Mouse (Mus musculus) urinary bladder, postnatal 10 days (tissue): ENCODE results near the gene Bcl2.

Source experiments
- DNase-seq: peaks from one replicate; pipeline ENCODE4 v3.0.0; 2022; ENCODE audit warnings: low spot score

The Bcl2 gene

DNA sequence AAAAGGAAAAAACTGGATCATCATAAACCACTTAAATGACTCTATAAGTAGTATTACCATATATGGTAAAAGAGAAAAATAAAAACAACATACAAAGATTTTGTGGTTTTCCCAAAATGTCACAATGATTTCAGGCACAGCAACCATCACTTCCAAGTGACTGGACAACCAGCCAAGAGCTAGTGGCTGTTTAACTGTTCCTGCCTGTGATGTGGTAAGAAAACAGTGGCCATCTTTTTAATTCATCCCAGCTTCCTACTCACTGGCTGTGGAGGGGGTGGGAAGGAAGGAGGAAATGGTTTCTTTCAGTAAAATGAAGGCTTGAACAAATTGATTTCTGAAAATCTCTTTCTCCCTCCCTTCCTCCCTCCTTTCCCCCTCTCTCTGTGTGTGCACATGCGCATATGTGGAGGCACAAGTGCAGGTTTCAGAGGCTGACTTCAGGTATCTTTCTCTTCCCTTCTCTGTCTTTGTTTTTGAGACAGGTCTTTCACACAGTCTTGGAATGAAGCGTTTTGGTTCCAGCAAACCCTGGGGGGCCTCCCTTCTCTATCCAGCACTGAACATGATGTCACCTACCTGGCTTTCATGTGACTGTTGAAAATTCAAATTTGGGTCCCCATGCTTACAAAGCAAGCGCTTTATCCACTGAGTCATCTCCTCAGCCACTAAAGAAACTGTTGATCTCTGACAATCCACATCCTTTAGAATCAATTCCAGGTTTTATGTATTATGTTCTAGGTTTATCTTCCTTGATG is 93.7 kb downstream of the Bcl2 start:
- no peak for DNase-seq

DNA sequence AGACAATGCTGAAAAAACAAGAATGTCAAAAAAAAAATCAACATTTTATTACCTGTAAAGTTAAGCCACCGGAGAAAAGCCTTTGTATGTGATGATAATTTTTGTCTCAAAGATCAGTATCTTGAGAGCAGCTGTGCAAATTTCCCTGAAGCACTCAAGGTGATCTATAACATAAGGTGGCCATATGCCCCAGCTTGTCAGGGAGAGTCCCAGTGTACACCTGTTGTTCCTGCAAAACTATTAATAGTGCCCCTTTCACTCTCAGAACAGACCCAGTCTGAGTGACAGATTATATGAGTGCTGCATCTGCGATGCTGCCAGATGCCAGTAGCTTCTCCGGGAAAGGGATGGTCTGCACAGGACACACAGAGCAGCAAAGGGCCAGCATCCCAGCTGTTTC is 95.3 kb downstream of the Bcl2 start:
- DNase-seq: no peak

GRCm38 (mm10) chr1:106616955-106617354 is 97.1 kb downstream of the Bcl2 start:
- no peak for DNase-seq

GRCm38 (mm10) chr1:106613371-106613770 is 100.7 kb downstream of the Bcl2 start:
- no peak for DNase-seq

- DNase-seq: no peak
Observed at GRCm38 (mm10) chr1:106612166-106613031, 101.7 kb downstream of the Bcl2 start.

- DNase-seq: no peak
Observed at GRCm38 (mm10) chr1:106611246-106611645, 102.8 kb downstream of the Bcl2 start.

DNA sequence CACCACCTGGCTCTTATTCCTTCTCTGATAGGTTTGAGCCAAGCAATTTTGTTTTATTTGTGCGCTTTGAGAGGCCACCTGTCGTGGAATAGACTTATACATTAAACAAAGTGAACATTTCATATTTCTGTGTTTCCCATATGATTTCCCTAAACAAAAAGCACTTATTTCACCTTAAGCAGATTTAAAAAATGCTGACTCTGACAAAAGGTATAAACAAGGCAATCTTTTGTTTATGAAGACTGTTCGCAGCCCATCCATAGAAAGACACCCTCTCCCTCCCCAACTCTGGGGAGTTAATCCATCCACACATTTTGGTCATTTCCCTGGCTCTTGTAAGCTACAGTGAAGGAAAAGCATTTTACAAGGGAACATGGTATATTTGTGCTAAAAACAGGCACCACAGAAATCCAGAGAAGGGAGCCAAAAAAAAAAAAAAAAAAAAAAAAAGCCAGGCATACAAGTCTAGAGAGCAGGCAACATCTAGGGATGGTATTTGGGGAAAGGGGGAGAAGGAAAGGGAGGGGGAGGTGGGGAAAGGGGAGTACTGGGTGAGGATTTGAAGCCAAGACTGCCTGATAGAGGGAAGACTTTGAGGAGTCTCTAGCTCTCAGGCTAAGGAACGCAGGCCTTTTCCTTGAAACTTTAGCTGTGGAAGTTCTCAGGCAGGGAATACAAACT is 105.8 kb downstream of the Bcl2 start:
- DNase-seq: no peak

DNA sequence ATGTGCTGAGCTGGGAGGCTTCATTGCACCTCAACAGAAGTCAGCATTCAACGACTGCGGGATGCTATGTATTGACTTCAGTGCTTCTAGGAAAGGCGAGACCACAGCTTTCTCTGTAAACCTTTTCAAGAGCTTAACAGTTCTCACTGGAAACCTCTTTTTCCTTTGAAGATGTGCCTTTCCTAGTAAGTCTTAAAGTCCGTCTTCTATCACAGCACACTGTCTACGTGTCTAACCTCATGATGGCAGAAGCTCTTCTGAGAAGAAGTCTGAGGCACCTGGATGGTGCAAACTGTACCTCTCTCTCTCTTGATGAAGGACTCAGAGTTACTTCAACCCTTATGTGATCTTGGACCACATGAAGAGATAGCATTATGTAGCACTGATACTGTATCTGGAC is 107.1 kb downstream of the Bcl2 start:
- no peak for DNase-seq

- DNase-seq: no peak
Observed at GRCm38 (mm10) chr1:106603406-106603805, 110.7 kb downstream of the Bcl2 start.

DNA sequence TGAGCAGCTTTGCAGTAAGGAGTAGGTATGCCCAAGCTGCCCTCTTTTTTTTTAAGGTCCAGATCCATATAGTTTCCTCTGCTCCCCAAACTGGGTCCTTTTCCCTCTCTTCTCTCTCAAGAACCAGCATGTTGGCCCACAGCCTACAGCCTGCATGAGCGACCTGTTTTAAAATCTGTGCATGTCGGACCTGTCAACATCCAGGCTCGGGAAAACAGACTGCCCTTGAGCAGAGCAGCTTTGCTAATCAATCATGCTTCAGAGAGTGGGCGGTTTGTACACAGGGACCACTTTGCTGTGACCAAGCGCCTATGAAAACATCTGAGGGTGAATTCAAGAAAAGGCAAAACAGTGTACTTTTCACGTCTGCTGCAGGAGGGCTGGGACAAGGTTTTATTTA is 111.1 kb downstream of the Bcl2 start:
- DNase-seq: no peak

DNA sequence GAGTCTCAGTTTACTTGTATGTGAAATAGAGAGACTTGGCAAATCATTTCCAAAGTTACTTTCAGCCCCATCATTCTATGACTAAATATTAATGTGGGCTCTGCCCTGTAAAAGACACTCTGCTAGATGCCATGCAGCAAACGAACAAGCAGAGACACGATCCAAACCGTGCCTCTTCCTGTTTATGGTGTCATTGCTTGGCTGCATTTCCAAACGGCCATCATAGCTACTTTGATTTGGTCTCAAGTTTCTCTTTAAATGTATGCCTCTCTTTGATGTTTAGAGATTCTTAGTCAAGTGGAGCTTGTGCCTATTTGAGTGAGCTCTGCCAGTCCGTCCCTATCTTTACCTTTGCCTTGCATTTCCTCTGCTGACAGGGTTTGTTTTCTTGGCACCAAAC is 111.5 kb downstream of the Bcl2 start:
- no peak for DNase-seq

DNA sequence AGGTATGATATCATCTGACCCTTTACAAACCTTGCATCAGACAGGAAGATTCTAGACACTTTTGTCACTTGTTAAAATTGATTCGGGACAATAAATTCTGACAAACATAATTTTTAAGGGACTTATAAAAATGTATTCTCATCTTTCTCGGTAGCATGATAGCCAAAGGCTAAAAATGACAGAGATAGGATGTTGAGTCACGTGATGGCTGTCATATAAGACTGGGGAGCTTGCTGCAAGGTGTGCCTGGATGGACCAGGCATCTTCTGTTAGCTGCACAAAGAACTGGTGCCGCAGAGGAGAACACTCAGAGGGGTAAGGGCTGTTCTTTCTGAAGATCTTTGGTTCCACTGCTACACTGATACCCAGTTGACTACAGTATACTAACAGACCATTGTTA is 112.8 kb downstream of the Bcl2 start:
- DNase-seq: no peak

DNA sequence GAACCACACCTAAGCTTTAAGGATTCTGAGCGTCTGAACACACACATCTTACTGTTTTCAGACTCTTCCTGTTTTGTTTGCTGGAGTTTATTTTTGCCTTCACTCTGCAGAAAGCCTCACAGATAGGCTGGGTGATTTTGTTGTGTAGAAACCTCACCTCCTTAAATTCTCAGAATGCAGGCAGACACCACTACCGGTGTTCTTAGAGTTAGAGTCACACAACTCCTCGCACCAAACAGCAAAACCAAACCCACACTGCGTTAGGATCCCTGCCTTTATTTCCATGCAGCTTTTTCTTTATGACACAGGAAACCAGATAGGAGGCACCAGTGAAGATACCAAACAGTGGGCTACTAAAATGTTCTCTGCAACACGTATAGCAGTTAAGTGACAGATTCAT is 113.2 kb downstream of the Bcl2 start:
- no peak for DNase-seq

DNA sequence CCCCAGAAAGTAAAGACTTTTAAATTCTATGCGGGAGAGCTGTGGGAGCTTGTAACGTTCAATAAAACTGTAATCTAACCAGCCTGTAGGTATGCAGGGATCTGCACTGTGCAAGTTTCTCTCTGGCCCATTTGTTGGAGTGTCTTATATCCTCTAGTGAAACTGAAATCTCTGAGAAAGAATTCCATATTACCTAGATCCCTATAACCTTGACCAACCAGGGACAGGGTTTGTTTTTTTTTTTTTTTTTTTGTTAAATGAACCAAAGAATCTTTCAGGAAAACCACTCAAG is 115.8 kb downstream of the Bcl2 start:
- DNase-seq: no peak

GRCm38 (mm10) chr1:106597575-106598291 is 116.3 kb downstream of the Bcl2 start:
- DNase-seq: no peak

DNA sequence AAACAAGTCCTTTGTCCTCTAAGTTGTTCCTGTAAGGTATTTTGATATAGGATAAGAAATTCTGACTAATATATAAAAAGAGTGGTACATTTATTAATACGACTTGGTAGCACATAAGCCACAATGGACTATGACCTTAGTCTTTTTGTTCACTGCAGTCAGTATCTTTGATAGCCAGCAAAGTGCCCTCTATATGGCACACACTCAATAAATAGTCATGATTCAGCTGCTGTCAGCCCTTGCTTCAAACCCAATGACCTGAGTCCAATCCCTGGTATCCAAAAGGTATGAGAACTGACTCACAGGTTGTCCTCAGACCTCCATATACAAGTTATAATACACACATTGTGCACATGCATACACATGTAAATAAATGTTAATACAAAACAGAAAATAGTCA is 117.7 kb downstream of the Bcl2 start:
- no peak for DNase-seq

- no peak for DNase-seq
Observed at GRCm38 (mm10) chr1:106595286-106595885, 118.7 kb downstream of the Bcl2 start.

DNA sequence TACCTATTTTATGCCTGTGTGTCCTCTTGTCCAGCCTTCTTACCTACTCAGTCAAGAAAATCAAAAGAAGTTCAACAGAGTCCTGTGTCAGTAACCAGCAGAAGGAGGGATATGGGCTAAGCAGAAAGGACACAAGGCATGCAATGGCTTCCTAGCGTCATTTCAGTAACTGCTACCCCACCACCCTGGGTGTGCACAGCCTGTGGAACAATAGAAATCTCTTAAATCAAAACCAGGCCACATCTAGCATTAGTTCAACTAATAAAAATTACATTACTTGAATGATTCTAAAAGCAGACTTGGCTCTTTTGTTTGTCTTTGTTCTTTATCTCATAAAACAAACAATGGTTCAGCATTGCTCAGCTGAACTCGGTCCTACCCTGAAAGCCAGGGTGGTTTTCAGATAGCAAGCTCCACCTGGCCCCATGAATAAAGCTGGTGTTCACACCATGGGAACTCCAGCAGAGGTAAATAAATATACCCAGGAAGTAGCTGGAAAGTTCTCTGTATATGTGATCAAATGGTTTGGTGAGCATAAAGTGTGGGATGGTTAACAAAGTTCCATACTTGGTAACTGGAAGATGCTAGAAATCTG is 122.8 kb downstream of the Bcl2 start:
- no peak for DNase-seq

DNA sequence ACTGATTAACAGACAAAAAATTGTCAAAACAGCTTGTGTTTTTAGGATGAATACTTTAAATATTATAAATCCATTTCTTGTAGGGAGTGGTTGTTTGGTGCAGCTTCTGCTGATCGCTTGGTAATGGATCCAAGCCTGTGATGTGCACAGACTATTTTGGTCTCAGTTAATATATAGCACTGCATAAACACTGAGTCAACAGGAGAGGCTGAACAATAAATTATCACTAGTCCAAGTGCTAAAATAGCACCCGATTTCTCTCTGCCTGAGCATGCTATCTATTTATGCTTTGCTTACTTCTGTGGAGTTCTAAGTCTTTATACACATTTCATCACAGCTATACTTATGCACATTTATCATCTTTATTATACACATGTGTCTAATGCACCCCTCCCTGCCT is 124.9 kb downstream of the Bcl2 start:
- no peak for DNase-seq

DNA sequence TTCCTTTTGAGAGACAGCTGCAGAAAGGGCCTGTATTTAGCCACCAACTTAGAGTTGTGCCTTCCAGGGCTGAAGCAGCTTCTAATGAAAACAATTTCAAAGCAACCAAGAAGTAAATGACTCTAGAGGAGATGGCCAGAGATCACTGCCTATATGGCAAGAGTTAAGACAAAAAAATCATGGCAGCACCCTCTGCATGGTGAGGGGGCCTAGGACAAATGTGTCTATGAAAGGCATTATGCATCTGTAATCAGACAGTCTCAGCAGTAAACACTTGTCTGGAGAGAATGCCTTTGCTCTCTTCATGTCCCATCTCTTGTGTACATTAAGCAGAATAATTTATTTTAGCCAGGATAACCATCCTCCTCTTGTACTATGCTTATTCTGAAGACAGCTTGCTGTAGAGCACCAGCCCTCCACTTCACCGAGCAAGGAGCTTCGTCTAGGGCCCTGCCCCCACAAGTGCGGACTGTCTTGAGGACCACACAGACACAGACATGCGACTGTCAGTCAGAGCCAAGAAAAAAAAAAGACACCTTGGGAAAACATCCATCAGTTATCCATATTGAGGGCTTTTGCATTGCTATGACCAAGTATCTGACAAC is 126.1 kb downstream of the Bcl2 start:
- no peak for DNase-seq

- no peak for DNase-seq
Observed at GRCm38 (mm10) chr1:106586761-106587160, 127.3 kb downstream of the Bcl2 start.
